Mouse (Mus musculus) stomach, embryonic 16.5 days (tissue): ENCODE measurements around the gene Lhx4. TPM values are rescaled to one million over a fixed set of nuclear protein-coding genes. Genes with fewer than 3 reads are reported as not detected.

Experiments used
- ATAC-seq: fragments of 200-750 bp; cut with Nextera tagmentation; 2 replicates; pipeline ENCODE4 v1.8.0; 2017; ENCODE audit warnings: moderate number of reproducible peaks, moderate TSS enrichment; ENCODE audit not compliant: insufficient read depth, low FRiP score
- H3K27ac ChIP-seq: fragments of 300-500 bp; sonication (generic); 2 replicates; pipeline ENCODE4 v1.5.1; 2014; ENCODE audit warnings: low read length
- H3K27me3 ChIP-seq: fragments of 300-500 bp; sonication (generic); 2 replicates; pipeline ENCODE4 v1.6.1; 2014; ENCODE audit warnings: low read length, control low read depth, mixed read lengths; ENCODE audit not compliant: control insufficient read depth, insufficient read depth
- H3K36me3 ChIP-seq: fragments of 300-500 bp; sonication (generic); 2 replicates; pipeline ENCODE4 v1.6.1; 2014; ENCODE audit warnings: low read length; ENCODE audit not compliant: control insufficient read depth, insufficient read depth
- H3K4me1 ChIP-seq: fragments of 300-500 bp; sonication (generic); 2 replicates; pipeline ENCODE4 v1.6.1; 2014; ENCODE audit warnings: low read length, control low read depth, mixed read lengths; ENCODE audit not compliant: control insufficient read depth, insufficient read depth
- H3K4me2 ChIP-seq: fragments of 300-500 bp; sonication (generic); 2 replicates; pipeline ENCODE4 v1.6.1; 2014; ENCODE audit warnings: low read depth, low read length, mixed read lengths
- H3K4me3 ChIP-seq: fragments of 300-500 bp; sonication (generic); replicated peaks from 2 replicates; pipeline ENCODE4 v1.5.1; 2014; ENCODE audit warnings: mild to moderate bottlenecking, low read length
- H3K9ac ChIP-seq: fragments of 300-500 bp; sonication (generic); 2 replicates; pipeline ENCODE4 v1.6.1; 2014; ENCODE audit warnings: low read length
- H3K9me3 ChIP-seq: fragments of 300-500 bp; sonication (generic); replicated peaks from 2 replicates; pipeline ENCODE4 v1.6.1; 2016; ENCODE audit warnings: low read length, control low read depth; ENCODE audit not compliant: control insufficient read depth
- WGBS: fragments of 180-500 bp; shearing (Covaris S2); extraction: QIAGEN DNeasy Blood & Tissue Kit; methylation state at CpG from one replicate; pipeline ENCODE4 v1.1.7; 2014; 5-methylcytosine and 5-hydroxymethylcytosine counted together
- polyA plus RNA-seq: library from polyadenylated mRNA; unstranded; fragments of >200 nt; fragmentation: Nextera tagmentation; extraction: Ambion mirVana; gene quantifications from 2 replicates; pipeline ENCODE4 v1.2.1, GENCODE M21; 2015

Gene Lhx4
- polyA plus RNA-seq, 1 experiment from 2014 or later = not detected

DNA sequence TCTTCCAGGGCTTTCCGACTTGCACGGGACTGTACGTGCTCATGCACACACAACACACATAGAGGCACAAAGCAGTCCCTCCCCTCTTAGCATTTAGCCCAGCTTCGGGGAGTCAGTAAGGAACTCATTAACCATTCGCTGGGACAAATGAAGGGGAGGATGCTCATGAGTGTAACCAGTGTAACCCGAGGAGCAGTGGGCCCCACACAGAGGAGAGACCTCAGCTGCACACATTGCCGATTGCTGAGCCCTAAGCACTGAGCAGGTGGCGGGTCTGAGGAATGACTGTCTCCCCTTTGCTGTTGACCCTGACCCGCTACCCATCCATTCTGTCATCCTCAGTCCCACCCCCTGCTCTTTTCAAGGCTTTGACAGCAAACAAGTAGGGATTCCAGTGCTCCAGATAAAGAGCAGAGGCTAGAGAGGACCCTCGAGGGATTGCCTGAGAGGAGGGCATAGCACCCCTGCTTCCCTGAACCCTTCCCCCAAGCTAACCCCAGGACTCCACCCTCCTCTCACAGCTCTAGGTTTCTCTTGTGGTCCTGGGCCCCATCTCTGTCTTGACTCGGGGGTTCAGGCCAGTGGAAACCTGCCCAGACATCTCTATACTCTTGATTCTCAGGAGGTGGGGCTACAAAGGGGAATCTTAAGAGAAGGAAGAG, 836 bp downstream of the Lhx4 start:
- no peak overlapping the region for H3K4me3 ChIP-seq
- H3K4me1 ChIP-seq = no peaks in the 10 kb centered on the region
- H3K27ac ChIP-seq = no peak overlapping the region
- no peak for ATAC-seq
- H3K9ac ChIP-seq = no peak overlapping the region
- H3K9me3 ChIP-seq = no peaks in the 10 kb centered on the region
- peaks cover 63% of the 10 kb centered on the region for H3K27me3 ChIP-seq
- WGBS = 15% methylated on average over 11 of the region's 11 CpGs
- no peak overlapping the region for H3K4me2 ChIP-seq
- no peaks in the 10 kb centered on the region for H3K36me3 ChIP-seq

DNA sequence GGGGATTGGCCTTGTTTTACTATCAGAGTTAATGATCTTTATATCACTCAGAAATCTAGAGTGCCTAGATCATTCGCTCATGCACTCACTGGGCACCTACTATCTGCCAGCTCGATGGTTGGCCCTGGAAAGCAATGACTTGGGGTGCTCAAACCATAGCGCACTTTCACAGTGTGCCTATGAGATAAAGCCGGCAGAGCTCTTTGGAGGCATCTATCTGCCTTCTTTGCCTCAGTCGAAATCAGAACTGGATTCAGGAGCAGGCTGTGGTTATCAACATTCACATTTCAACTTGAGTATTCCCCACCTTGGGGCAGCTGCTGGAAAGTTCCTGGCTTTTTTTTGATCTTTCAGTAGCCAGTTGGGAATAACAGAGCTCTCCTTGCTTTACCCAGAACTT, 3.6 kb downstream of the Lhx4 start:
- Histone ChIP-seq H3K27me3 (peaks cover 76% of the 10 kb centered on the region), H3K9ac (no peak overlapping the region), H3K9me3 (no peaks in the 10 kb centered on the region), H3K27ac (no peak overlapping the region), H3K36me3 (no peaks in the 10 kb centered on the region), H3K4me3 (no peak overlapping the region), H3K4me2 (no peak overlapping the region), H3K4me1 (0 out of 2 replicates have a peak, but pooled peaks cover 2% of the 10 kb centered on the region)
- 74% methylated on average over 5 of the region's 5 CpGs for WGBS
- ATAC-seq = no peak

DNA sequence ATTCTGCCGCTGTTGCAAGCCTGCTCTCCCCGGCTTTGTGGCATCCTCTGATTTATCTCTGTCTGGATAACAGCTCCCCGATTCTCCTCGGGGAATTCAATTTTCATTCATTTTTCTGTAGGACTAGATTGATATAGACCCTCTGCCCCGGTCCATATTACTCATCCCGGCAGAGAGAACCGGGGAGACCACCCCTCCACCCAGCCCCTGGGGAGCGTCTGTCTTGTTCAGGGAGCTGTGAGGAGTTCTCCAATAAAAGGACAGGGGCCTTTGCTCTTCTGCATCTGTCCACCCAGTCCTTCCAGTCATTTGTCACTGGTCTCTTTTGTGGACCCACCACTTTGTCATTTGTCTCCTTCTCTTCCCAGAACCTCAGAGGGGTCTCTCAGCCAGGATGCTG, 4.5 kb downstream of the Lhx4 start:
- H3K36me3 ChIP-seq = no peaks in the 10 kb centered on the region

GRCm38 (mm10) chr1:155742411-155743363, 8.8 kb downstream of the Lhx4 start:
- peak; percentile 63 for ATAC-seq
- WGBS = 1% methylated on average over 81 of the region's 81 CpGs

More for the DNA sequence above, 4.5 kb downstream of the Lhx4 start:
- peaks cover 83% of the 10 kb centered on the region for H3K27me3 ChIP-seq
- H3K9ac ChIP-seq = no peak overlapping the region
- H3K4me1 ChIP-seq = peaks cover 10% of the 10 kb centered on the region
- WGBS = 15% methylated on average over 8 of the region's 8 CpGs
- no peaks in the 10 kb centered on the region for H3K9me3 ChIP-seq
- H3K4me3 ChIP-seq = no peak overlapping the region
- no peak overlapping the region for H3K4me2 ChIP-seq
- no peak overlapping the region for H3K27ac ChIP-seq
- no peak for ATAC-seq

GRCm38 (mm10) chr1:155741988-155742387, 9.5 kb downstream of the Lhx4 start:
- WGBS = 0% methylated on average over 25 of the region's 26 CpGs
- Histone ChIP-seq H3K9me3 (no peaks in the 10 kb centered on the region), H3K4me3 (peak overlapping the region; percentile 55), H3K4me2 (peak overlapping the region; percentile 94), H3K27me3 (peaks cover 87% of the 10 kb centered on the region), H3K4me1 (peaks cover 20% of the 10 kb centered on the region), H3K9ac (peak overlapping the region; percentile 28), H3K36me3 (no peaks in the 10 kb centered on the region), H3K27ac (no peak overlapping the region)
- ATAC-seq = 0 out of 2 replicates have a peak, but pooled peaks have one; percentile 22

More at GRCm38 (mm10) chr1:155742411-155743363, 8.8 kb downstream of the Lhx4 start:
- Histone ChIP-seq H3K4me2 (peak overlapping the region; percentile 94), H3K9ac (peak overlapping the region; percentile 40), H3K9me3 (no peaks in the 10 kb centered on the region), H3K4me1 (peaks cover 16% of the 10 kb centered on the region), H3K4me3 (peak overlapping the region; percentile 55), H3K27ac (no peak overlapping the region), H3K36me3 (no peaks in the 10 kb centered on the region), H3K27me3 (peaks cover 87% of the 10 kb centered on the region)

GRCm38 (mm10) chr1:155741378-155741945, 10.0 kb downstream of the Lhx4 start:
- Histone ChIP-seq H3K36me3 (no peaks in the 10 kb centered on the region), H3K4me3 (peak overlapping the region; percentile 55), H3K27ac (no peak overlapping the region), H3K4me2 (peak overlapping the region; percentile 94), H3K4me1 (peaks cover 20% of the 10 kb centered on the region), H3K9ac (no peak overlapping the region), H3K27me3 (peaks cover 87% of the 10 kb centered on the region), H3K9me3 (no peaks in the 10 kb centered on the region)
- under 1% methylated on average over 34 of the region's 34 CpGs for WGBS
- no peak for ATAC-seq

GRCm38 (mm10) chr1:155740622-155741377, 10.7 kb downstream of the Lhx4 start:
- no peak overlapping the region for H3K9ac ChIP-seq
- no peaks in the 10 kb centered on the region for H3K36me3 ChIP-seq
- ATAC-seq = no peak
- H3K27me3 ChIP-seq = peaks cover 87% of the 10 kb centered on the region
- no peak overlapping the region for H3K27ac ChIP-seq
- WGBS = 1% methylated on average over 44 of the region's 44 CpGs
- peak overlapping the region; percentile 94 for H3K4me2 ChIP-seq
- H3K4me3 ChIP-seq = peak overlapping the region; percentile 7
- H3K4me1 ChIP-seq = peaks cover 20% of the 10 kb centered on the region
- no peaks in the 10 kb centered on the region for H3K9me3 ChIP-seq

DNA sequence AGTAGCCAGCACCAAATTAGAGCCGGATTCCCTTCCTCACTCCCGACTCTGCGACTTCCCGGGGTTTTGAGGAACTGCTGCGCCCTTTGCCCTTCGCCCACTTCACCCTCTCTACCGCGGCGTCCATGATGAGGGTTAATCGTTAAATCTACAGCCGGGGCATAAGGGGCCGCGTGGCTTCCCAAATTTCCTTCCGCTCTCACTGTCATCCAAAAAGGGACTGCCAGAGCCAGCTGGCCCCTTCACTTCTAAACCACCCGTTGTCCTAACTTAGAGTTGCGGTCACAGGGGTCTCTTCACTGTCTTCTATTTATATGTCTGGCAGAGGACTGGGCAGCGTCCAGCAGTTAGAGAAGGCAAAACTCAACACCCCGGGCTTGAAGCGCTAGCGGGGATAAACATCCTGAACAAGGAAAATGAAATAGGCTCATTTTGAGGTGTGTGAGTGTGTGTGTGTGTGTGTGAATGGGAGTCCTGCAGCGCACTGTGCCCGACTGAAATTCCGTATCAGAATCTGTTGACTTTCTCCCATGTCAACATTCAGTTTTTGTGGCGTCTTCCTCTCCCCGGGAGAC, 13.6 kb downstream of the Lhx4 start:
- Histone ChIP-seq H3K9me3 (no peaks in the 10 kb centered on the region), H3K9ac (no peak overlapping the region), H3K27me3 (peaks cover 95% of the 10 kb centered on the region), H3K27ac (no peak overlapping the region), H3K36me3 (no peaks in the 10 kb centered on the region), H3K4me1 (peaks cover 18% of the 10 kb centered on the region), H3K4me3 (no peak overlapping the region), H3K4me2 (no peak overlapping the region)
- under 1% methylated on average over 25 of the region's 25 CpGs for WGBS
- no peak for ATAC-seq
